Mouse (Mus musculus): ENCODE measurements around the gene St6galnac3.
"Not testable (repeated sequence)": the region's sequence is repeated elsewhere in the genome, so short reads cannot be mapped to it uniquely, and the experiment has no call there.

St6galnac3 gene

DNA sequence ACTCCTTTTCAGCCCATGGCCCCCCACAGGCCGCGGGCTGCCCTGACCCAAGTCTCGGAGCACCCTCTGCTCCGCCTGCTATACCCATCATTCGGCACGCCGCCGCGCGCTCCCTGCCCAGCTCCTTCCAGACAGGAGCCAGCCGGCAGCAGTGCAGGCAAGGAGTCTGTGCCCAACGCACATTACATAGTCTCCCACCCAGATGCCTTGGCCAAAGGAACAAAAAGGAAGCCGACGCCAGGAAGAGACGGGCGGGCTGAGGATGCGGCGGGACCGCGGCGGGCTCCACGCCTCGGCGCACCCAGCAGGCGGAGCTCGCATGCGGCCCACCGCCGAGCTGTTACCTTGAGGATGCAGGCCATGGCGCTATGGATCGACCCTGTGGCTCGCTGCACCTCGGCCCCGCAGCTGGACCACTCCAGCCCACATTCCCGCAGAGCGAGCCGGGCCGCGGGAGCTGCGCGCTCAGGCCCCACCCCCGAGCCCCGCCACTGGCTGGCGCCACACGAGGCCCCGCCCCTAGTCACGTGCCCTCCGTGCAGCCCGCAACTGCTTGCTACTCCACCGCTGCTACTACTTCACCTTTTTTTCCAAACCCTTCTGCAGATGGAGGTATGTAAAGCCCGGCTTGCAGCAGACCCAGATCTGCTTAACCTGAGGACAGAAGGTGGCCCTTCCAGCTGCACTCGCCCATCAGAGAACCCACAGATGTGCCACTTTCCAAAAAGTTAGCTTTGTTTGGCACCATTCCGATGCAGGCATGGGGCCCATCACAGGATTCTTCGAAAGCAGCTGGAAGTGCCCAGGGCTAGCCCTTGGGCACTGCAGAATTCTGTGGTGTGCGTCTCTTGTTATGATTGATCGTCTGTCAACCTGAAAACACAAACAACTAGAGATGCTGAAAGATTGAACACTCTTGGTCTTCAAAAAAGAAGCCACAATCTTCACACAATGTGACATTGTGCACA lies at the start of gene St6galnac3:
St6galnac3 (minus strand) TSS at position 474 of the 968 bp plus-strand sequence.
- peak; percentile 87 to 90 for DNase-seq

DNA sequence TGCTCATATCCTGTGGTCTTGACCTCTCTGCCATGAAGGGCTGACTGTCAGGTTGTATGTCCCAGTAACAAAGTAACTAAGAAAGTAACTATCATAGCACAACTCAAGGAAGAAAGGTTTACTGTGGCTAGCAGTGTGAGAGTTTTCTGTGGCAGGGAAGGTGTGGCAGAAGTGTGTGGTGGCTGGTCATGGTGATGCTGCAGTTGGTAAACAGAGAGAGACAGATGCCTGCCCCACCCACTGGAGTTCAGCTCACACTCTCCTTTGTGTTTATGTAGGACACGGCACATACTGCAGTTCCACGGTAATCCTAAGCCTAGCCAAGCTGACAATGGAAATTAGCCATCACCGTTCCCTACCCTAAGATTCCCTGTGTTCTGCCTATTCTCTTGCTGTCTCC lies 49.6 kb upstream of the St6galnac3 start:
- DNase-seq, result no peak

DNA sequence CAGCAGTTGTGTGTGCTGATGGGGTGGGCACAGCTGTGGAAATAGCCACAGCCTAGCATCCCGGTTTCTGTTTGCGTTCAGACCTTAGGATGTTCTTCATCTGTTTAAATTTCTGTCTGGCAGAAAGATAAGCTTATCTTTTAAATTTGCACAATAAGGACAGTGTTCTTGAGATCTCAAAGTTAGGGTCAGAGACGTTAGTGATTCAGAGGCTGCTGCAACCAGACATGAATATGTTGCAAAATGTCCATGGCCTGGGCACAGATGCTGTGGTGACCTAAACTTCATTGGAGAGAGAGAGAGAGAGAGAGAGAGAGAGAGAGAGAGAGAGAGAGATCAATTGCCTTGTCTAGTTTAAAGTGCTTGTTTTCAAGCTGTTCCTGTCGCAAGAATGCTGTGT lies 46.5 kb upstream of the St6galnac3 start:
- no peak for DNase-seq

DNA sequence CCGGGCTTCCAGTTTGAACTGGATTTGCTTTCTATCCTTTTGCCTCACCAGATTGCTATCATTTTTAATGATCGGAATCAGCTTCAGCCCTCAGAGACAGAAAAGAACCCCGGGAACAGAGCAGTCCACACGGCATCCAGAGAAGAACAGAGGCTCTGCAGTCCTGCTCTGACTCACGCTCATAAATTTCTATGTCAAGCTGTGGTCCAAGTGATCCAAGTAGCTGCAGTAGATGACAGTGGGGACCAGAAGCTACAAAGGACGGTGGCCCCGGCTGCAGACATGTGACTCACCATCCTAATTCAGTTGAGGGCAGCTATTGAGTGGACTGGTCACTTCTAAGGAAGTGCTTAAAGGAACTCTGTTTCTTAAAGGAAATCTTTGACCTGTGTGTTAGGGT lies 45.6 kb upstream of the St6galnac3 start:
- DNase-seq, result no peak

DNA sequence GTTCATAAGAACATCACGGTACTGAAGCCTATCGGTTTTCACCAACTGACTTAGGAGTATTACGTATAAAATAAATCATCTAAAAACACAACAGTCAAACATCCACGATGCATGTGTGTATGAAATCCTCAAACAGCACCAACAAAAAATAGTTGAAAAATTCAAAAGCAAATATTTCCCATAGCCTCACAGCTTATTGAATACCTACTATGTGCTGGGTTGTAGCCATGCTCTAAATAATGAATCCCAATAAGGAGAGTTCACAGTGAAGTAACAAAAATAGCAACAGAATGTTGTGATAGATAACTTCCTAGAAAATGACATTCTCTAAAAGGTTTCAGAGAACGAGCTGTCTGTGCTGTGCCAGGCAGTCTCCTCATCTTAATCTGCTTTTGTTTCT lies 44.2 kb upstream of the St6galnac3 start:
- no peak for DNase-seq

DNA sequence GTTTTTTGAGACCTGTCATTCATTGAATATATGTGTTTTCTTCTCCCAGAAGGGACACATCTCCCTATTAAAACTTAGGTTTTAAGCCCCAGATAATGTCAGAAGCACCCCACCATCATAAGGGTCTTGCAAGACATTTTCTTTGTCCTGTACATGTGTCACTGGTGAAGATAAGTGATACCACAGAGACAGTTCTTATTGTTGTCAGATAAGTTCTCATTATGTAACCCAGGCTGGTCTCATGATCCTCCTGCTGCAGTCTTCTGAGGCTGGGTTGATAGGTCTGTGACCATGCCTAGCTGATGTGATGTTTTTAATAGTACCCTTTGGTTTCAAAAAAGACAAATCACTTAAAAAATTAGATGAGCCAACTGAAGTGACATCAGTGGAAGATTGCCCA lies 40.2 kb upstream of the St6galnac3 start:
- no peak for DNase-seq

DNA sequence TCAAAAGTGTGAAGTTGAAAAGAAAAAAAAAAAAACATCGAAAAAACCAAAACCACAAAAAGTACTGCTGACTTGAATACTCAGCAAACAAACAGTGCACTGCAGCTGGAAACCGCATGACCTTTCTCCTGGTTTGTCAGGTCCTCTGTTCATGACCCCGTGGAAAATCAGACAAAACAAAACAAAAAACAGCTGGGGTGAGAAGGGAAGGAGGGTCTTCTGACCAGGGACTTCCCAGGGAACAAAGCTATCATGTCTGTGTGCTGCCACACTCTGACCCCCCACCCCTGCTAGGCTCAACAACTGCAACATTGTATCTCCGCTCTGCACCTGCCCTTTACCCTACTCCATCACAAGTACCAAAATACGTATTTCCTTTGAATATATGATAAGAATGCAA lies 39.8 kb upstream of the St6galnac3 start:
- no peak for DNase-seq

DNA sequence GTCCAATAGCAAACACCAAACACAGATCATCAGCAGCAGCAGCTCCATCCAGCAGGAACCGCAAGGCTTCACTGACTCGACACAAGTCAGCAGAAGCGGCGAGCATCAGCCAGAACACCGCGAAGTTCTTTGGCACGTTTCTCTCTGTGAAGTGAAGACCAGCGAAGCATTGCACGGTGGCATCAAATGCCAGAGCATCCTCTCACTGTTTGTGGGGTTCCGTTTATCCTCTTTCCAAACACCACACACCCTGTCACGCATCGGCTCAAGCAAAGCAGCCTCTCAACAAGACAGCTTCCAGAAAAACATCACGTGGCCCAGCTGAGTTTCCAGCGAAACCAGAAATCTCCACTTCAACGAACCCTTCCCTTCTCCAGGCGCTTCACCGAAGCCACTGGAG lies 36.2 kb upstream of the St6galnac3 start:
- DNase-seq, result no peak

DNA sequence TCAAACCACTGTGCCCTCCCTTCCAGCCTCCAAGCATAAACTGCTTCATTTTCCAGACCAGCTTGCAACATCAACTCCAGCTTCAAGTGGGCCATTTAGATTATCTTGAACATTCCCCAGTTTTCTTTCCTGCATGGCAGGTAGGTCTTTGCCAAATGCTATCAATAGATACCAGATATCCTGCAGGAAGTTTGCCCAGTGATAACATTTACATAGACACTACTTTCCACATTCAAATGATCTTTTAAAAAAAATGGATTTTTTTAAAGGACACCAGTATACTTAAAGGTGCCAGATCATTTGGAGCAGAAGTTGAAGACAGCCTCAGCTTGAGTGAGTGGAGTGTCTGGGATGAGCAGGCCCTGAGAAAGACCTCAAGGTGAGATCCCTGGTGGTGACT lies 34.3 kb upstream of the St6galnac3 start:
- DNase-seq, result no peak

DNA sequence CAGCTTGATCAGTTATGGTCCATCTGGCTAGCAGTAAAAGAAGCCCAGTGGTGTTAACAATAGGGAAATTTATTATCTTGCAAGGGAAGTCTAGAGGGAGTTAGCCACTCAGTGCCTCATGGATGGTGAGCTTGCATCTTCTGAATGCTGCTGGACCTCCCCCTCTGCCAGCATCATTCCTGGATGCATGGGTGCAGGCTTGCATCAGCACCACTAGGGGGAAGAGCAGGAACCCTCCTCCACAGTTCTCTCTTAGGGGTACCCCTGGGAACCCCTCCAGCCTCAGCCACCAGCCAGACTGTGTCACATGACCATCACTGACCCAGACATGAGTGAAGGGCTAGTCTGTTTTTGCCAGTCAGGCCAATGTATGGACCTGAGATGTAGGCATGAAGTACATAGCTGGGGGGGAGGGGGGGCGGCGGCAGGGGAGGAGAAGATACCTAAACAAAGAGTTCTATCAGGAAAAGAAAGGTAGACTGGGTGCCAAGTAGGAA lies 31.6 kb upstream of the St6galnac3 start:
- no peak for DNase-seq

DNA sequence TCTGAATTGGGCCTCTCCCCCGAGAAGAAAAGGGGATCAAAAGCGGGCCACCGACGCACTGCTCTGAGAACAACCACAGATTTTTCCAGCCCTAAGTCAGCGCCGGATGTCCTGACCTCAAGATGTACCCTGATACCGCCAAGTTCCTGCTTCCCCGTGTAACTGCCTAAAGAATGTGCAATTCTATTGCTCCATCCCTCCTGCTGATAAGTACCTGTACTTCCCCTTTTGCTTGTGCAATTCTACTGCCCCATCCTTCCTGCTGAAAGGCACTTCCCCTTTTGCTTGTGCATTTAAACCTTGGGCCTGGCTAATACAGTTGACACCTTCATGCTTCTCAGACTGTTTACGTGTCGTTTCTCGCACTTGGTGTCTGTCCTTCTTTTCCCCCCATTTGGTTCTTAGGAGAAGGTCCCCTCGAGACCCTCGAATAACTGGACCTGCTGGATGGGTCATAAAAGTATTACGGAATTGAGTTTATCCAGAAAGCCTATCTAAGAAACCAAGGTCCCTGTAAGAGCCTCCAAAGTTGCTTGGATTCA lies 30.9 kb upstream of the St6galnac3 start:
- DNase-seq, result not testable (repeated sequence)

DNA sequence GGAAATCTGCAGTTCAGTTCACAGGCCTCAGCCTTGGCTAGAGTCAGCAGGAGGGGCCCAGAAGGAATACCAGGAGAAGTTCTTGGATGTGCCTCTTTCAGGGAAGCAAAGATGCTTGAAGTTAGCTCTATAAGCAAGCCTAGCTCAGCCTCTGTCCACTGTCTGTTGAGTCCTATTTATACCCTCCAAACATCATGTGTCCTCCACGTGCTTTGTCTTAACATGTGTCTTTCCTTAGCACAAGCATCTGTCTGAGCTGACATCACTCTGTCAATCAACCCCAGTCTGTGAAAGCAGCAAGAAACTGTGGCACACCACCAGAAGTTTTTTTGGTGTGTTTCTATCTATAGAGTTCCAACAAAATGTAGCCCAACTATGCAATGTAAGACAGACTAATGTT lies 26.5 kb upstream of the St6galnac3 start:
- DNase-seq, result no peak

DNA sequence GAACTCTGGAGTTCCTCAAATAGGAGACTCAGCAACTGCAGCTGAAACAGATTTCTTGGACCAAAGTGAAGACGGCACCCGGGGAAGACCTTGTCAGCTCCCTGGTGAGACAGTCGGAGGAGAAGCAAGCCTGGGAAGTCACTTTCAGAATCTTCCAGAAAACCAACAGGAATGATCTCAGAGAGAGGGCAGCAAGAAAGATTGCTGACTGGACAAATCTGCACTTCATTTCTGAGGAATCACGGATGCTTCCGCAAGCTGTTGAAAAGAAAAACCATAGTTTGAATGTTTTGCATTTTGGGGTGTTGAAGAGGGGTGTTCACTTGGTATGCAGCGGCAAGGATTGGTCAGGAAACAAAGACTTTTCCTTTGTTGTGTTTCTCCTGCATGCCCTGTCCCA lies 24.4 kb upstream of the St6galnac3 start:
- no peak for DNase-seq

DNA sequence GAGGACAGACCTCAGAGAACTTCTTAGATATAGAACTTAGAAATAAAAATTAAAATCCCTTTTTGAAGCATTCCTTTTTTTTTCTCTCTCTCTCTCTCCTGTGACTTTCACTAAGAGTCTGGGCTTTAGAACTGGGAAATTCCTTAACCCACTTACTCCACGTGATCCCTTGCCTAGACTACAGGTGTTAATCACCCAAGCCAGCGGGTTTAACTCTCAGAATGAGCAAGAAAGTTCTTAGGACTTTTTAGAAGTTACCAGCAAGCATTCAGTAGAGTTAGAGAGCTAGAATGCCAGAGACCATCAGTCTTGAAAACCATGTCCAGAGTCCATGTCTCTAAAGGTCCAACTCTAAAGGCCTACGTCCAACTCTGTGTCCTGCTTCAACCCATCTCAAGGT lies 23.3 kb upstream of the St6galnac3 start:
- DNase-seq, result no peak

DNA sequence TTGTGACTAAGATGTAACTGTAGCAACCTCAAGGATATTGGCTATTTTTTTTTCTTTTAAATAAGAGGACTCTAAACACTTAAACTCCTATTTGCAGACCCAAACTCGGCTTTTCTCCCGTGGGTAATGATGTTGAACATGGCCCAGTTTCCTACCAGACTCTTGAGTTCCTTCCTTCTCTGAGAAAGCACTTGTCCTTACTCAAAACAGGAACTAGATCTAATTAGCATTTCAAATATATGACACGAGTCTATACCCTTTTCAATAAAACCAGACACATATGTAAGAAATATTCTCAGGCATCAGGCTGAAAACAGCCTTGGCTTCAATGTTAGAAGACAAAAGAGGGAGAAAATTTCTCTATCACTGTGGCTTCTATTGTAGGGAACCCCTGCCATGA lies 20.1 kb upstream of the St6galnac3 start:
- no peak for DNase-seq

DNA sequence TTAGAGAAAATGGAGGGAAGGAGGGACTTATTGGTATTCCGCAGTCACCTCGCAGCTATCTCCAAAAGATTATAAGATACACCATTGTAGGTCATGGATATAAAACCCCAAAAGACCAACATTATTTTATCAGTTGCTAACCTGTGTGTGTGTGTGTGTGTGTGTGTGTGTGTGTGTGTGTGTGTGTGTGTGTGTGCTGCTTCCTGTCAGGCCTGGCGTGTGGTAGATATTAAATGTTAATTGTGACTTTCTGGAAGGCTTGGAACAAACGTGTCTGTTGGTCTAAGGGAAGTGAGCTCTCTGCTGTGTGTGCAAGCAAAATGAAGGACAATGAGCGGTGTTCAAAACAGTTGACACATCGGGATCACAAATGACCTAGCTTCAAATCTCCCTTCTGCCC lies 19.5 kb upstream of the St6galnac3 start:
- no peak for DNase-seq

DNA sequence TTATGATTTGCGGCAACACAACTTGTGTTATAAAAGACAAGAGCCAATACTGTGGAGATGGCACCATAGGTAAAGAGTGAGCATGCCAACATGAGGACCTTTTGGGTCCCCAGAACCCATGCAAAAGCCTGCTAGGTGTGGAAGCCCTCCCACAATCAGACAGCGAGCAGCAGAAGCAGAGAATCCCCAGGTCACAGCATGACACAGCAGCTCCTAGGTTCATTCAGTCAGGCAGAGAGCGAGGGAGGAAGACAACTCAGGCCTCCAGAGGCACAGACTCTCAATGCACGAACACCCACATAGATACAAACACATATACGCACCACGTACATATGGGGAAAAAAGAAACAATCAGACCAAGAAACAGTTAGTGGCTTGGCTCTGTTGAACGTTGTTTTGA lies 16.8 kb upstream of the St6galnac3 start:
- no peak for DNase-seq

DNA sequence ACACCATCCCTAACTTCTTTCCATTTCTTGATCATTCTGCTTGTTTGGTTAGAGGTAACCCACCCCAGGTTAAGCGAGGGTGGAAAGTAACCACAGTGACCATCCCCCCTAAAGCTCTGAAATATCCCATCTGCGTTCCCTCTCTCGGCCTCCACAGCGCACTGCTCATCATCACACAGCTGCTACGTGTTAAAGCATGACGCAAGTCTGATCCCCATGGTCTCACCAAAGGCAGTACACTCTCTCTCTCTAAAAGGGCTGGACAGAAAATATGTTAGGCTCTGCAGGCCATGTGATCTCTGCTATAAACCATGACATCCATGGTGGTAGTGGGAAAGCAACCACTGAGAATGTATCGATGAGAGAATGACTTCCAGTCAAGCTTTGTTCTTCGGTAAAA lies 14.4 kb upstream of the St6galnac3 start:
- DNase-seq, result no peak

DNA sequence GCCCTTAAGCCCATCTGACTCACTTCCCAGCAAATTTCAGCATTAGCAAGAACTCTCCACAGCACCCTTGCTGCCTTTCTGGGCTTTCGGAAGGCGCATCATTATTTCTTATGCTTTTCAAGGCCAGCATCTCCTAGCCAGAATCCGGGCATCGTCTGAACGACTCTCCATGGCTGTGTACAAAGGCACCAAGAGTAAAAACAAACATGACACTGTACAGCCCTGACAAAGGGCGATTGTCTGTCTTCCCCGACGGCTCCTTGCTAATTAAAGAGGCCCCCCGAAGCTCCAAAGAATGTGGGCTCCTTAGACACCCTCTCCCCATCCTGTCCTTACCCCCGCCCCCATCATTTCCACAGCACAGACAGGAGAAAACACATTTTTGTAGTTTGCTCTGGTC lies 13.4 kb upstream of the St6galnac3 start:
- DNase-seq, result no peak

DNA sequence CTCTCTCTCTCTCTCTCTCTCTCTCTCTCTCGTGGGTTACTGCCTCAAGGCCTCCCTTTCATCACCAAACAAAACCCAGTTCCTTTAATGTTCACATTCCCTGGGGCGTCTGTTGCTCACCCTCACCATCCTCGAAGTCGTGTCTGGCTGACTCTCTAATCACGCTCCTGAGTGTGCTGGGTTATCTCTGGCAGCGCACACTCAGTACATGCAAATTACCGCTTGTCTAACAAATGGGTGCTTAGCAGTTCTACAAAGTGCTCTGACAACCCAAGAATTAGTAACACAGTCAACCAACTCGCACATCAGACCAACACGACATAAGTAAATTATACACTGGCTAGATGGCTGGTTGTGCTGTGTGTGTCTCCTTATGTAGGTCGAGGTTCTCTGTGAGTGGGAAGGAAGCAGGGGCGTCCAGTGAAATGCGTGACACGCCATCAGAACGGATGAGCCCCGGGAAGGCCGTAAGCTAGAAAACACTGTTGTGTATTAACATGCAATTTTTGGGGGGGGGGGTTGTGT lies 11.8 kb upstream of the St6galnac3 start:
- DNase-seq, result no peak

DNA sequence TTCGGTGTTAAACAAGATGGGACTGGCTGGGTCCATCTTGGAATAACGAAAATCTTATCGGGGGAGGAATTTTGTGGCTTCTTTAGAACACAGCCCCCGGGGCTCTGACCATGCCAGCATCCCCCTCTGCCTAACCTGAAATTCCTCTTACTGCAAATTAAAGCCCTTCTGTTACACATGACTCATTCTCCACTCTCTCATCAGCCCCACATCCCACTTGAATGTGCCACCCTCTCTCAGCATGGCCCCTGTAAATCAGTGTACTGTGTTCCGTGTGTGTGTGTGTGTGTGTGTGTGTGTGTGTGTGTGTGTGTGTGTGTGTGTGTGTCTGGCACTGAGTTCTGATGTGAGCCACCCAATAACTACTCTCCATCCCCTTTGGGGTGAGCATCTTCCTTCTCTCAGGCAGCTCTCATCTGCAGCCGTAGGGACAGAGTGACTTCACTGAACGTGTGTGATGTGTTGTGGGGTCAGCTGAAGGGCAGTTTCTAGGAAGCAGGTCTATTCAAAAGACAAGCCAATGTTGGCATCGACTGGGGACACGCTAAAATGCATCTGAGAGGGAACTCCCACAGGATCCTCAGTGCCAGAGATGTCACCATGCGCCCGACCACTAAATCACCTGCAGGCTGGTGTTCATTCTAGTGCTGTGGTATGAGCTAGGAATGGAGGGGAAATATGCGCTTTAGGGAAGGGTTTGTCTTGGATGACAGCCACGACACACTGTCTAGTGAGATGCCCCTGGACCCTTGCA lies 11.0 kb upstream of the St6galnac3 start:
- no peak for DNase-seq

DNA sequence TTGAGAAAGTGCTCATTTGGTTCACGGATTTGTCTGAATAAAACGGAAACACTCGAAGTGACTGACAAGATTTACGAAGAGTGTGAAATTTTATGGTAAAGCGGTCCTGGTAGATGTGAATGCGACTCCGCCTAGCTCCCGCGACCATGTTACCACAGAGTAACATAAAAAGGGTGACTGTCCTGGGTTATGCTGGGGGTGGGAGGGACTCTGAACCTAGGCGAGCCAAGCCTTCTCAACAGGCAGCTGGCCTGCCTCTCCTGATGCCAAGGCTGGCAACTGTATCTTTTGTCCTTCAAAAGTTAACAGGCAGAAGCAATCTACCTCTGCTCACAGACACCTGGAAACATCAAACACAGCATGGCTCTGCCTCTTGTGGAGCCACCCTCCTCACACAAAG lies 9.8 kb upstream of the St6galnac3 start:
- DNase-seq, result no peak

Data from lung, postnatal 4 days (tissue).